Mouse (Mus musculus) gastrocnemius, adult 2 months (tissue): ENCODE data around the gene Ptger4. TPM values are rescaled to one million over a fixed set of nuclear protein-coding genes. Genes with fewer than 3 reads are reported as not detected.

ENCODE experiments used
- DNase-seq: peaks from one replicate; pipeline ENCODE4 v3.0.0; 2022
- H3K27ac ChIP-seq: fragments of 200-600 bp; 2 replicates; pipeline ENCODE4 v1.8.1; 2022; ENCODE audit warnings: mild to moderate bottlenecking
- H3K4me3 ChIP-seq: fragments of 200-600 bp; 2 replicates; pipeline ENCODE4 v1.8.1; 2022; ENCODE audit warnings: mild to moderate bottlenecking, moderate library complexity
- CTCF ChIP-seq: fragments of 200-600 bp; IDR thresholded peaks from 2 replicates; pipeline ENCODE4 v1.8.1; 2022; ENCODE audit warnings: antibody characterized with exemption, mild to moderate bottlenecking, moderate library complexity
- intact Hi-C: fragments of 180-260 bp; cut with DNase I; formaldehyde crosslinking; loops from one replicate; pipeline ENCODE4 v1.15.1; 2025
- total RNA-seq, 2 experiments: library from RNA; stranded (reverse); gene quantifications; 2 replicates each; pipeline ENCODE4 v1.2.3; 2021

The Ptger4 gene
- total RNA-seq, 2 experiments from 2014 or later = 1.2 to 1.9 TPM

- Histone ChIP-seq H3K27ac (peak overlapping the region; percentile 85), H3K4me3 (peak overlapping the region; percentile 92)
- DNase-seq = peak; percentile 33
- intact Hi-C loops = no loop called here
- TF ChIP-seq CTCF = no peak
Measured at GRCm38 (mm10) chr15:5243036-5243958, 690 bp downstream of the Ptger4 start.

- no peak for TF ChIP-seq CTCF
- Histone ChIP-seq H3K27ac (peak overlapping the region; percentile 85), H3K4me3 (peak overlapping the region; percentile 92)
- intact Hi-C loops = no loop called here
- peak; percentile 43 for DNase-seq
Measured at GRCm38 (mm10) chr15:5242241-5243035, 1.5 kb downstream of the Ptger4 start.

- intact Hi-C loops = no loop called here
Measured at GRCm38 (mm10) chr15:5241304-5242201, 2.4 kb downstream of the Ptger4 start.

GRCm38 (mm10) chr15:5240360-5240759 is 3.6 kb downstream of the Ptger4 start:
- no peak for DNase-seq
- intact Hi-C loops = no loop called here
- Histone ChIP-seq H3K27ac (peak overlapping the region; percentile 85), H3K4me3 (peak overlapping the region; percentile 92)
- no peak for TF ChIP-seq CTCF

More at GRCm38 (mm10) chr15:5241304-5242201, 2.4 kb downstream of the Ptger4 start:
- peak; percentile 44 for DNase-seq
- peak overlapping the region; percentile 85 for H3K27ac ChIP-seq
- TF ChIP-seq CTCF = peak; percentile 42; the same call in 1 of the 2 replicates
- peak overlapping the region; percentile 92 for H3K4me3 ChIP-seq

- H3K4me3 ChIP-seq = peak overlapping the region; percentile 92
- intact Hi-C loops = loop anchor here (5.0 kb wide), 1 partner anchor 837 kb away; no protein-coding TSS in a partner anchor
- TF ChIP-seq CTCF = no peak
- H3K27ac ChIP-seq = peak overlapping the region; percentile 85
- DNase-seq = no peak
Measured at GRCm38 (mm10) chr15:5239901-5240300, 4.1 kb downstream of the Ptger4 start.

GRCm38 (mm10) chr15:5239361-5239760 is 4.6 kb downstream of the Ptger4 start:
- peak overlapping the region; percentile 85 for H3K27ac ChIP-seq
- intact Hi-C loops = loop anchor here (5.0 kb wide), 1 partner anchor 838 kb away; no protein-coding TSS in a partner anchor

GRCm38 (mm10) chr15:5238553-5238952 is 5.4 kb downstream of the Ptger4 start:
- no peak for TF ChIP-seq CTCF
- intact Hi-C loops = loop anchor here (5.0 kb wide), 1 partner anchor 839 kb away; no protein-coding TSS in a partner anchor
- Histone ChIP-seq H3K4me3 (peak overlapping the region; percentile 92), H3K27ac (peak overlapping the region; percentile 85)
- peak; percentile 25 for DNase-seq

More at GRCm38 (mm10) chr15:5239361-5239760, 4.6 kb downstream of the Ptger4 start:
- no peak for DNase-seq
- H3K4me3 ChIP-seq = peak overlapping the region; percentile 92
- TF ChIP-seq CTCF = no peak

GRCm38 (mm10) chr15:5238073-5238472 is 5.9 kb downstream of the Ptger4 start:
- H3K4me3 ChIP-seq = peak overlapping the region; percentile 9; the same call in 1 of the 2 replicates
- intact Hi-C loops = loop anchor here (5.0 kb wide), 1 partner anchor 839 kb away; no protein-coding TSS in a partner anchor
- no peak for DNase-seq
- peak overlapping the region; percentile 85 for H3K27ac ChIP-seq
- no peak for TF ChIP-seq CTCF

- DNase-seq = no peak
- H3K4me3 ChIP-seq = peak overlapping the region; percentile 52
- no peak for TF ChIP-seq CTCF
- intact Hi-C loops = loop anchor here (1.0 to 5.0 kb wide), 2 partner anchors 840 to 971 kb away; no protein-coding TSS in a partner anchor
- H3K27ac ChIP-seq = peak overlapping the region; percentile 16; the same call in 1 of the 2 replicates
Measured at GRCm38 (mm10) chr15:5237012-5237660, 6.9 kb downstream of the Ptger4 start.

- H3K4me3 ChIP-seq = peak overlapping the region; percentile 52
- no peak; the same call in 1 of the 2 replicates for TF ChIP-seq CTCF
- H3K27ac ChIP-seq = 0 out of 2 replicates have a peak overlapping the region, but pooled peaks have one; percentile 6
- peak; percentile 83 for DNase-seq
- intact Hi-C loops = loop anchor here (1.0 to 5.0 kb wide), 2 partner anchors 679 to 841 kb away; no protein-coding TSS in a partner anchor
Measured at GRCm38 (mm10) chr15:5236538-5236937, 7.4 kb downstream of the Ptger4 start.

- intact Hi-C loops = loop anchor here (5.0 kb wide), 1 partner anchor 842 kb away; no protein-coding TSS in a partner anchor
- DNase-seq = peak; percentile 58
- H3K4me3 ChIP-seq = peak overlapping the region; percentile 57
- TF ChIP-seq CTCF = no peak
- no peak overlapping the region; the same call in 1 of the 2 replicates for H3K27ac ChIP-seq
Measured at GRCm38 (mm10) chr15:5235527-5235926, 8.5 kb downstream of the Ptger4 start.
